Mouse (Mus musculus): Measurements from ENCODE around the gene Dynlt3. TPM values are rescaled to one million over a fixed set of nuclear protein-coding genes. Genes with fewer than 3 reads are reported as not detected.
"Not testable (repeated sequence)": the region's sequence is repeated elsewhere in the genome, so short reads cannot be mapped to it uniquely, and the experiment has no call there.

Gene Dynlt3
- total RNA-seq (2021): 100 to 1,000 TPM; 125 to 131 TPM

DNA sequence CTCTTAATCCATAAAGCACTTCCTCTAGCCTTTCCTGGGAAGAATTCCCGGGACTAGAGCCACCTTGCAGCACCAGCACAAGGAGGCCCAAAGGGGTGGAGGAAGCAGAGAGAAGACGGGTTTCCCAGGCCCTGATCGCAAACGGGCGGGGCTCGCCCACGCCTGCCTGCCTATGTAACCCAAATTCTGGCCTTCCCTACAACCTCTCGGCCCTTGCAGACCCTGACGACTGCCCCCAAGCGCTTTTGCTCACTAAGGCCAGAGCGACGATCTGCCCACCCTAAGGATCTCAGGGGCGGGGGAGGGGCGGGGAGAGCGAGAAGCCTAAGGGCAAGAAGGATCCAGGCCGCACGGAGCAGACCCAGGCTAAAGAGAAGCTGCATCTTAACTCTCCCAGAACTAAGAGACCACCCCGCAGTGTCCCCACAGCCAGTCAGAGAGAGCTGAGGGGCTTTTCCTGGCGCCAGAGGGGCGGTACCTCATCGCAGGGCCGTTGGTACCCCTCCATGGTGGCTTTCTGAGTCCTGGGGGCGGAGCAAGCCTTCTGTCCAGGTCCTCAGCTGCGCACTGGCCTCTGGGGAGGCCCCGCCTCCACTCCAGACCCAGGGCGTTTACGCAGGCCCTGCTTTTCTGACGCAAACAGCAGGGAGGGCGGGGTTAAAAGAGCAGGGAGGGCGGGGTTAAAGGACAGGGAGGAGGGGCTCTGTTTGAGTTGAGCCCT lies at the start of gene Dynlt3:
Gene Dynlt3 (minus strand): TSS at position 613 of the 721 bp plus-strand sequence.
- peak; percentile 32 to 41 for DNase-seq (ENCODE audit: extremely low spot score in 1 of 2, low spot score in 1 of 2)

DNA sequence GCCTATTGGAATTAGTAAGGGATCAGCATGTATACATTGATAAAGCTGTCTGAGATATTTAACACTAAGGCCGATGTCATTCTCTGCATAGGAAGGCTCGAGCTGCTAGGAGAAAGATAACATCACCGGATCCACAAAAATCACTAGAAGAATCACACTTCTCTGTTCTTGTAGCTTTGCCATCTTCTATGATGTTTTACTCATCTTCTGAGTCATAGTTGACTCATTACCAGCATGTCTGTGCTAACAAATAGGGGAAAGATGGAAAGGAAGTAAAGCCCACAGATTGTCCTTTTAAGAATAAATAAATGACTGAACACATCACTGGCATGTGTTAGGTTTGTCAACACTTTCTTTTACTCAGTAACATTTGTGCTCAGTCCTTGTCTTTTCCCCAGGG lies 37.0 kb upstream of the Dynlt3 start:
- no peak for DNase-seq (ENCODE audit: extremely low spot score in 1 of 2, low spot score in 1 of 2)

DNA sequence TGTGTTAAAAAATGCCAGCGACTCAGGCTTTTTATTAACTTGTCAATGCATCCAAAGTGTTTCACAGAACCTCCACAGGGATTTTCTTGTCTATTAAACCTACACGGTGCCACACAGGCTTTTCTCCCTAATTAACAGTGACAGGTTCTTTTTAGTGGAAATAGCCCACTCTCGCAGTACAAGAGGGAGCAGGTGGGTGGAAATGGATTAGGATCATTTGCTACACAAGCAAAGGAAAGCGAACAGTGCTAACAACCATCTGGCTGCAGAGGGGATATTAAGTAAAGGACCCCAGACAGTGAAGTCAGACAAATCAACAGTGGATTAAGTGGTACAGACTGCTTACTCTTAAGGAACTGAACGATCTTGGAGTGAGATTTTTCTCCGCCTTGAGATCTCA lies 33.2 kb upstream of the Dynlt3 start:
- no peak for DNase-seq (ENCODE audit: extremely low spot score in 1 of 2, low spot score in 1 of 2)

DNA sequence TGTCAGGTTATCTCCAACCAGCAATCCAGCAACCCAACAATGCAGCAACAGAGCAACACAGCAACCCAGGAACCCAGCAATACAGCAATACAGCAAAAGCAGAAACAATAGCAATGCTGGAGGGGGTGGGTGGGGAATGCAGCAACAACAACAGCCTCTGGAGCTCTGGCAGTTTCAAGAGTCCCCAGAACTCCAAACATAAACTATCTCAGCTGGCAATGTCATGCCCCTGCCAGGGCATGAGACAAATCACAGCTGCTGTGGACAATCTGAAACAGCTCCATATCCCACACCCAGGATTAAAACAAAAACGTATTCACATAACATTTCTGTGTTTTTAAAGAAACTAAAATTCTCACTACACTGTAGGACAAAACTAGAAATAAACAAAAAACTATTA lies 9.2 kb upstream of the Dynlt3 start:
- DNase-seq (ENCODE audit: extremely low spot score in 1 of 2, low spot score in 1 of 2): no peak

DNA sequence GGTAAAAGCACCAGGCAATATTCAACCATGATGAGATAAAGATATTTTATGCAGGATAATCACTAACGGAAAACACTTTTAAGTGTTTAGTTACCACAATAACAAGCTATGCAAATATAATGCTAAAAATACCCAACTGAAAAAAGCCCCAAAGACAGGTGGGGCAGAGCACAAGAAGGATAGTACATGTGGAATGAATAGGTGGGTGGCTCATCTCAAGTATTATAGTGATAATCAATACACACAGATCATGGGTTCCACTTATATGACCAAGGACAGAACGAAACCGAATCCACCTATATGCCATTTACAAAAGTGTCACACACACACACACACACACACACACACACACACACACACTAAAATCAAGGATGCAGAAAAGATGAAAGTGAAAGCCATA lies 8.6 kb upstream of the Dynlt3 start:
- DNase-seq (ENCODE audit: extremely low spot score in 1 of 2, low spot score in 1 of 2): no peak

DNA sequence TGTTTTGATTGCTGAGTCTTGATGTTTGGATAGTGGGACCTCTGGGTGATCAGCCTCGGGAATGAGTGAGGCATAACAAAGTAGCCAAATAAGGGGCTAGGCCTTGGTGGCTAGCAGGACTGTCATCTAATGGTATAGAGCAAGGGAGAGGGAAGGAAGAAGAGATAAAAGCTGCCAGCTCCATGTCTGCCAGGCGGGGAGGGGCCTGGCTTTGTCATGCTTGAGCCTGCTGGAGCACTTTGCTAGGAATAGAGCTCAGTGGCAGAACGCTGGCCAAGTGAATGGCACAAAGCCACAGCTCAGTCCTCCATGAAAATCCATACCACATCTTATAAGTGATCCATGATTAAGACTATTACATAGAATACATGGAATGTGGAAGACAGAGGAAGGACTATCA lies 10.0 kb downstream of the Dynlt3 start:
- no peak for DNase-seq (ENCODE audit: extremely low spot score in 1 of 2, low spot score in 1 of 2)

DNA sequence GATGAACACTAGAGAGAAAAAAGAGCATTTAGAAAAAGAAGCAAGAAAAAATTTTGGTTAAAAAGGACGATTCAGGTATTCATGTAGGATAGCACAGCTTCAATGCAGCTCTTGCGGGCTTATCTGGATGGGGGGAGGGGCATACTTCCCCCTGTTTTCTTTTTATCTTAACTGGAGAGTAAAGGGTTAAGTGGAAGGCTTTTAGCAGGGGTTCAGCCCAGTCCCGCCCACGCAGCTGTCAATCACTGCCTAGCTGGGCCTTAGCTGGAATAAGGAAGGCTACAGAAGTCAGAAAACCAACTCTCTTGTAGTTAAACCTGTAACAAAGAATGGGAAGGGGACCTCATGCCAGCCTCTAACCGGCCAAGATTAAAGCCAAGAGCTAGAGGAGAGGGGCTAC lies 22.2 kb downstream of the Dynlt3 start:
- not testable (repeated sequence) for DNase-seq (ENCODE audit: extremely low spot score in 1 of 2, low spot score in 1 of 2)

DNA sequence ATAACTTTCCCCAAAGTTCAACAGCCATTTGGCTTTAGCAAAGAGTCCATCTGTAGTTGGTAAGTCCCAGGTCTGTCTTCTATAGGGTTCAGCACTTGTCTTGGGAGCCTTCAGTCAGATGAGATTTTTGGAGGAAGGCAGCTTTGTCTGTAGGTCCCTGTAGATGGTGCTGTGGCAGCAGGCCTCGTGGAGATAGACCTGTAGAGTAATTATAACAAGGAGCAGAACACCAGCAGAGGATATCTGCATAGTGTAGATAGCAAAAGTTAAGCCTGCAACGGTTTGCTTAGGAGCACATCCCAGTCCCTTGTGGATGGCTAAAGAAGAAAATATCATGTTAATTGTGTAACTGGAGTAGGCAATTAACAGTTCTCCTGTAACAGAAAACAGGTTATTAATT lies 22.7 kb downstream of the Dynlt3 start:
- DNase-seq (ENCODE audit: extremely low spot score in 1 of 2, low spot score in 1 of 2): not testable (repeated sequence)

Other genes starting within 250 kb of the Dynlt3 start
- gene Cybb, start 175.2 kb downstream of the Dynlt3 start, total RNA-seq (2021): under 1 TPM; 0.37 to 0.99 TPM
- not detected for gene H2al1o, start 90.6 kb downstream of the Dynlt3 start, total RNA-seq (2021)
- not detected for gene Hypm, start 183.9 kb upstream of the Dynlt3 start, total RNA-seq (2021)
- not detected for gene H2al3, start 186.7 kb upstream of the Dynlt3 start, total RNA-seq (2021)
- gene Sytl5, start 222.6 kb upstream of the Dynlt3 start, total RNA-seq (2021): 1 to 10 TPM; 5.2 to 5.5 TPM

Measured in layer of hippocampus, postnatal 25 days (tissue).